Mouse (Mus musculus): ENCODE results near the gene Stim2.

Gene Stim2

DNA sequence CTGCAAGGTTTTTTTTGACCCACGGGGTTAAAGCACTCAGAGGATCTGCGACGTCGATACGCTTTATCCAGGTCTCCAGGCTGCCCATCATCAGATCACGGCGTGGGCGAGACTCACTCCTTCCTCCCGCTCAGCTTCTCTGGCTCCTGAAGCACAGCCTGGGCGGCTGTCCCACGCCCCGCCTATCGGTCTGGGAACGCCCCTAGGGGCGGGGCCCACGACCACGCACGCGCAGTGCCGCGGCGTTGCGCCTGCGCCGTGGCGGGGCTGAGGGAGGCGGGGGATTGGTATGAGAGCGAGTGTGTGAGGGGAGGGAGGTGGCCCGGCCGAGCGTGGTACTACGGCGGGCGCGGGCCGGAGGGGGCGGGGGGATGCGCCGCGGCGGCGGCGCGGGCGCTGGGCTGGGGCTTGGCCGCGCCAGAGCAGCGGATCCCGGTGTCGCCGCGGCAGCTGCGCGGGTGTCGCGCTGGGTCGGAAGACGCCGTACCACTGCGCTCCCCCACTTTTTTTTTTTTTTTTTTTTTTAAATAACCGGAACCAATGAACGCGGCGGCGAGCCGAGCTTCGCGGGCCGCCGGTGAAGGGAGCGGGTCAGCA is at the start of gene Stim2:
Gene Stim2, plus strand, starts transcription at position 354 of the 597 bp plus-strand sequence.
- DNase-seq (ENCODE audit: low read depth, low spot score) = peak; percentile 84

GRCm38 (mm10) chr5:53948606-53949266 is 49.6 kb upstream of the Stim2 start:
- DNase-seq (ENCODE audit: low read depth, low spot score) = no peak

GRCm38 (mm10) chr5:53950189-53950588 is 48.1 kb upstream of the Stim2 start:
- DNase-seq (ENCODE audit: low read depth, low spot score) = no peak

- DNase-seq (ENCODE audit: low read depth, low spot score) = no peak
Measured at GRCm38 (mm10) chr5:53953216-53953615, 45.1 kb upstream of the Stim2 start.

- DNase-seq (ENCODE audit: low read depth, low spot score) = no peak
Measured at GRCm38 (mm10) chr5:53953797-53954196, 44.5 kb upstream of the Stim2 start.

- no peak for DNase-seq (ENCODE audit: low read depth, low spot score)
Measured at GRCm38 (mm10) chr5:53955966-53956365, 42.3 kb upstream of the Stim2 start.

DNA sequence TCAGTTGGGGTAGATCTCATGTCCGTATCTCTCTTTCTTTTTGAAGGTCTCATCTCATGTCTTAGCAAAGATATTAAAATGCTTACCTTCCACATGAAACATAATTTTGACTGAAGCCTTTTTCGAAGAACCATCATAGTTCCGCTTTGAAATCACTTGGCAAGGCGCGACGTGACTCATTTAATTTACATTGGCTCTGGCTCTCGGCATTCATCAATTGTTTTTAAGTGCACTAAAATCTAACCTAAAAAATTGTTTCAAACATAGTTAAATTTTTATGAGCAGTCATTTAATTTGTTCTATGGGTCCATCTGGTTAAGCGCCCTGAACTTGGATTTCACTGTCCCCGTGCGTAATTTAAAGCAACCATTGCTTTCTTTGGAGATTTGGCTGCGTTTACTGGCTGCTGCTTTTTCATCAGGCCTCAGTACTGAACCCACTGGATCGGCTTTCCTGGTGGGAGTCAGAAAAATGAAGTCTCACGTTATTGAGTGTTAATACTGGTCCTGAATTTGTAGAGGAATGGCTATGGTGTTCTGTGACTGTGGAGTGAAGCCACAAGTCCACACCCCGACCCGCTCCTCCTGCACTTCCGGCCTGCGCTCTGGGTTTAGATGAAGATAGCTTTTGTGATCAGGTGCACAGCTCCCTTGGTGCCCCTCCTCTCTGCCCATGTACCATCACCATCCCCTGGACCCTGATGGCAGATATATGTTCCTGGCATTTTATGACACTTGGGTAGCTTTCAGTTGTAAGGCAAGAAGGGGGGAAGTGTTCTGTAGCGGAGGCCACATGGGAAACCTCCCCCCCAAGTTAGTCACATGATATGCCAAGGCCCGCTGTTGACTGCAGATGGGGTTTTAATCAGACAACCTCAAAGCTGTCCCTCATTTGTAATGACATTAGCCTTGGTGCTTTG is 41.6 kb upstream of the Stim2 start:
- DNase-seq (ENCODE audit: low read depth, low spot score) = no peak

DNA sequence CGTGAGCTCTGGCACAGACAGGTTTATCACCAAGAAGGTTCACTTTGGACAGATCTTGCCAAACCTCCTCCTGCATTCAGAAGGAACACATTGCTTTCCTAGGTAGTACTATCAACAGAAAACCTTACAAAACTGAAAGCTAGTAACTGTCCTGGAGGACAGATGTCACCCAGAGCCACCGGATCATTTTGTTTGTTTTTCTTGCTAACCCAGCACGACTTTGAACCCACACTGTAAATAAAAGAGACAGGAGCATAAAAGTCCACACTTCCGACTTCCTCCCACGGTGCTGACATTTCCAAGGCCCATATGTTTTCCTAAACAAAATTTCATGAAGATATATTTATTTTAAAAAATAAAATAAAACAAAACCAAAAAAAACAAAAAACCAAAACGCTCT is 41.0 kb upstream of the Stim2 start:
- no peak for DNase-seq (ENCODE audit: low read depth, low spot score)

DNA sequence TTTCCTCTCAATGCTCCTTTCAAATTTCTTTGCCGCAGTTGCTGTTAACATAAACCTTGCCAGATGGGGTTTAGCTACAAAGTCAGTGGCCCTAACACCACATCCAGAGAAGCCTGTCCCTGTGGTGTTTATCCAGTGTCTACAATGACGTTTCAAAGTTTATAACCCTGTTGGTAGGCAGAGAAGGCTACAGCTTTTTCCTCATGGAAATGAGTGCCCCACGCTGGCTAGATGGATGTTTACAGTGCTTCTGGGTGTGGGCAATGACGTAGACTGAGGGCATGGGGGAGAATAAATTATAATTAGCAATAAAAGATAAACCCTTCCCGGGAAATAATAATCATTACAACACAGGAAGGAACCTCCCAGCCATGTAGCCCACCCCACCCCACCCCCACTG is 37.1 kb upstream of the Stim2 start:
- no peak for DNase-seq (ENCODE audit: low read depth, low spot score)

GRCm38 (mm10) chr5:53961830-53962515 is 36.3 kb upstream of the Stim2 start:
- DNase-seq (ENCODE audit: low read depth, low spot score) = no peak

DNA sequence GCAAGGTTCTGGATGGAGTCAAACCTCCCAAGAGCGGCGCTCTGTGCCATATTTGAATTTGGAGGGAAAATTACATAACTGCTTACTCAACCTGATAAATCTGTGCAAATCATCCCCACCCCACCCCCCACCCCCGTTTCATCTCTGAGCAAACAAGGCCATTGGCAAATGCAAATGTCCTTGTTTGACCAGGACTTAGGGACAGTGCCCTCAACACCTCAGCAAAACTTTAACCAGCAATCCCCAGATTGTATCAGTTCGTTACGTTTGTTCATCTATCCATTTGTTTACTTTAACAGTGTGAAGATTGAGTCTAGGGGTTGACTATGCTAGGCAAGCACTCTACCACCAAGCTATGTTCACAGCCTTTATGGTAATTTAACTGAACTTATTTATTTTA is 32.6 kb upstream of the Stim2 start:
- DNase-seq (ENCODE audit: low read depth, low spot score) = no peak

DNA sequence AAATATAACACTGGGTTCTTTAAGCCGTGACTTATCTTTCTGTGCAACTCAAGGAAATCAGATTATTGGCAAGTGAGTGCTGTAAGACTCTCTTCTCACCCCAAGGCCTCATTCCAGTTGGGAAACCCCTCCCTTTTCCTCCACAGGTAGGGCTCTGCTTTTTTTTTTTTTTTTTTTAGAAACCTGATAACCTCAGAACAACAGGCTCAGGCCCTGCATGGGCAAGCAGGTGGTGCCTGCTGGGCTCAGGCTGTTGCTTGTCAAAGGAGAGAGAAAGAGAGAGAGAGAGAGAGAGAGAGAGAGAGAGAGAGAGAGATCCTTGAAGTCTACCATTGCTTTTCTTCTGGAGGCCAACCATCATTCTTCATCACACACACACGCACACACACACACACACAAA is 30.7 kb upstream of the Stim2 start:
- DNase-seq (ENCODE audit: low read depth, low spot score) = no peak

DNA sequence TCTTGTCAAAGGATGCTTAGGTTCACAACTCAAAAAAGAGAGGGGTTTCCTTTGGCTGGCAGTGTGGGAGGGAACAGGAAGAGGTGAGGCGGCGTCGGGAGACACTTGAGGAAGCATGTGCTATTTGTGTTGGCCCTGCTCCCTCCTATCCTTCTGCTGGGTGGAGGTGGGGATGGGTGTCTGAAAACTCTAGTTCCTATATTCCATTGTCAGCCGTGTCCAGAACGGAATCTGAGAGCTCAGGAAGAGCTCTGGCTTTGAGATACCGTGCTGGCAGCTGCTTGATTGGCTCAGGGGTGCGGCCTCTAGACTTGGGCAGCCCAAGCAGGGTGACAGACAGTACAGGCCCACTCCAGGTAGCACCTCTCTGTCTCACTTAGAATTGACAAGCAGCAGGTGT is 28.1 kb upstream of the Stim2 start:
- DNase-seq (ENCODE audit: low read depth, low spot score) = no peak

- no peak for DNase-seq (ENCODE audit: low read depth, low spot score)
Measured at GRCm38 (mm10) chr5:53971201-53971600, 27.1 kb upstream of the Stim2 start.

GRCm38 (mm10) chr5:53972905-53973304 is 25.4 kb upstream of the Stim2 start:
- no peak for DNase-seq (ENCODE audit: low read depth, low spot score)

GRCm38 (mm10) chr5:53976497-53976896 is 21.8 kb upstream of the Stim2 start:
- DNase-seq (ENCODE audit: low read depth, low spot score) = no peak

DNA sequence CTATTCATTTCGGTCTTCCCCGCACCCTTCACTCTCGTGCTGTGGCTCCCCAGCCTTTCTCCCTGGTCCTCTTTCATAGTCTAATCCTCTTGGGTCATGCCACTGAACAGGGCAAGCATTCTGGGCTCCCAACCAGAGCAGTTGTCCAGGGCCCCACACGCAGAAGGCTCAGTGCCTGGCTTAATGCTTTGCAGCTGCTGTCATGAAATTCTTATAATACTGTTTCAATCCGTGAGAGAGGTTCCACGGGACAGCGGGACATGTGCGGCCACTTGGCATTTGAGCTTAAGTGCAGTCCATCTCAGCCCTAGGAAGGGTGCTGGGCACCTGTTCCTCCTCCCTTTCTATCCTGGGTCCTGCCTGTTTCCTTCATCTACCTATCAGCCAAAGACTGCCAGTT is 21.2 kb upstream of the Stim2 start:
- no peak for DNase-seq (ENCODE audit: low read depth, low spot score)

DNA sequence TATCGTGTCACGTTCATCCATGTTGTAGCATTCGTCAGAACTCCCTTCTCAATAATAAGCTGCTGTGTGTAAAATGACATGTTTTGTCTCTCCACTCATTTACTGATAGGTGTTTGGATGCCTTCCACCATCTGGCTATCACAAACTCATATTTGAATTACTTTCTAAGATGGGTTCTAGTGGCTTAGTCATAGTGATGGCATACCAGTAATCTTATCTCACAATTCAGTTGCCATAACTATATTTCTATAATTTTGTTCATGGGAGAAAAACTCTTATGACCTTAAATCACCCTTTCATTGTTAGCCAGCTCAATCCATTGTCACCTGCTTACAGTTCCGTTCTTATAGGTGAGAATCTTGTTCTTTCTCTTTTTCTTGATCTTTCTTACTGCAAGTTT is 14.9 kb upstream of the Stim2 start:
- no peak for DNase-seq (ENCODE audit: low read depth, low spot score)

DNA sequence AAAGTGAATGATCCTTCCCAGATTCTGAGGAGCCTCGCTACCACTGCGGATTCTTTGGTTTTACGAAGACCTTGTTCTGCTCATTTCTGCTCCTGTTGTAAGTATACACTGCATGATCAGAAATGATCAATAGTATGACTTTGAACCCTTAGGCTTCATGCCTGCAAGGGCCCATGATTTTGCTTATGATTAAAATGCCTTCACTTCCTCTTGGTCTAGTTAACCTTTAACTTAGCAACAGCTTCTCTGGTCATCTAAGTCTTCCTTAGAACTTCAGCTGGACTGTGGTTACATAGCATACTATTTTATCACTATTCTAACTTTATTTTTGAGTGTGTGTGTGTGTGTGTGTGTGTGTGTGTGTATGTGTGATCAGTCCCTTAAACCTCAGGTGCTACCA is 12.7 kb upstream of the Stim2 start:
- no peak for DNase-seq (ENCODE audit: low read depth, low spot score)

- DNase-seq (ENCODE audit: low read depth, low spot score) = no peak
Measured at GRCm38 (mm10) chr5:53987496-53987895, 10.8 kb upstream of the Stim2 start.

GRCm38 (mm10) chr5:53988053-53988452 is 10.2 kb upstream of the Stim2 start:
- no peak for DNase-seq (ENCODE audit: low read depth, low spot score)

GRCm38 (mm10) chr5:53992616-53993015 is 5.7 kb upstream of the Stim2 start:
- peak; percentile 74 for DNase-seq (ENCODE audit: low read depth, low spot score)
